Mouse (Mus musculus) adipocyte (in vitro differentiated cells): ENCODE data around the gene Cx3cl1.
A peak's percentile ranks its signal among the peaks of the same experiment; 100 is the strongest.

Source experiments
- DNase-seq: peaks from one replicate; pipeline ENCODE4 v3.0.0-alpha.2; 2016; ENCODE audit warnings: low spot score

Cx3cl1 gene

DNA sequence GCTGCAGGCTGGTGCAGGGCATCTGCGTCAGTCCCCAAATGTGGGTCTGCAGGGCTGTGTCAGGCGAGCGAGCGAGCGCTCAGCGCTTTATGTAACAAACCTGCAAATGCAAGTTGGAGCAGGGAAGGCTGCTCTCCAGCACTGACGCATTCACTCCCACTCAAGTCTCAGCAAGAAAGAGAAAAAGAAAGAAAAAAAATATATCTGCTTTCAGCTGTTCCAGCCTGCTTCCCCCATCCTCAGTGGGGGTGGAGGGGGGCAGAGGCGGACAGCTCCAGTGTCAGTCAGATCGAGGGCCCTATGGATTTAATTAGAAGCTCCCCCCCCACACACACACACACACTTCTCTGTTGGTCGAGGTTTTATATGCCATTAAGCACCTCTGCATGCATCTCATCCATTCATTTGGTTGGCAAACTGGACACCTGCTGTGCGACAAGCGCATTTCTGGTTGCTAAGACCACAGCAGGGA lies 1.9 kb downstream of the Cx3cl1 start:
- DNase-seq = no peak

DNA sequence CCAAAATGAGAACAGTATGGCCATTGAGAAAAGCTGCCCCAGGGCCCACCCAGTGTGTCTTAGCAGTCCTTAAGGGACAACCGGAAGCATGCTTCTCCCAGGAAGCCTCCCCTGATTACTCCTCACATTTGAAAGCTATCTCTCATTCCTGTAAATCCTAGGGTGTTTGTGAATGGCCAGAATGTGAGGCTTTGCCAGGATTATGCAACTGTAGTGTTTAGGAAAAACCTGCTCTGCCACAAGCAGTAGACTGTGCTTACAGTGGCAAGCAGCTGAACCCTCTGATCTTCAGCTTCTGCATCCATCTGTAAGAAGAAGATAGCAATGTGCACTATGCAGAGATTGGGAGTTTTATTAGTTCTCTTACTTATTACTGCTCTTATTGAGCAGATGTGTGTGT lies 2.8 kb downstream of the Cx3cl1 start:
- no peak for DNase-seq

DNA sequence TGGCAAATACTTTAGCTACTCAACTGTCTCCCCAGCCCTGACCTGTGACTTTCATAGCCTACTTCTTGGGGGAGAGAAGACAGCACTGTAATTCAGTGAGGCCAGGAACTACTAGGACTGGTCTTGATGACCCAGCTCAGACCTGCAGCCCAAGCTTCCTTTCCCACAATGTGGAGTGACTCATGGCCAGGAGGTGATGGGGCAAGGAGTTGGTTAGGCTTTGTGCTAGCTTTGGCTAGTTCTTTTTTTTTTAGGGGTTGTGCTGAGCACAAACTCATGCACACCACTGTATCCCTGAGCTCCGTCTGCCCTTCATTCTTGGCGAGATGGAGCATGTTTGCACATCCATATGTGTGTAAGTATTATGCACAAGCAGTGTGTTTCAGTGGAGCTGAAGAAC lies 4.5 kb downstream of the Cx3cl1 start:
- no peak for DNase-seq

DNA sequence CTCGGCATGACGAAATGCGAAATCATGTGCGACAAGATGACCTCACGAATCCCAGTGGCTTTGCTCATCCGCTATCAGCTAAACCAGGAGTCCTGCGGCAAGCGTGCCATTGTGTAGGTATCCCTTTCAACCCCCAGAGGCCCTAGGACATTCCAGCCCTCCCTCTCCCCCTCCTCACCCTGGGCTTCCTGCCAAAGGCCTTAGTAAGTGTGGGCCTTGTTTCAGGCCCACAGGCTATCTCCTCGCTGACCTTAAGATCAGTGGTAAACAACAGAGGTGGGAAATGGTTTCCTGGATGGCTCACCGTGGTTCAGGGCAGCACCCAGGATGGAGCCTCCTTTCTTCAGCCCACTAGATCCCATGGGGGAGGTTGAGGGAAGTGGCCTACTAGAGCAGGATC lies 6.2 kb downstream of the Cx3cl1 start:
- no peak for DNase-seq

DNA sequence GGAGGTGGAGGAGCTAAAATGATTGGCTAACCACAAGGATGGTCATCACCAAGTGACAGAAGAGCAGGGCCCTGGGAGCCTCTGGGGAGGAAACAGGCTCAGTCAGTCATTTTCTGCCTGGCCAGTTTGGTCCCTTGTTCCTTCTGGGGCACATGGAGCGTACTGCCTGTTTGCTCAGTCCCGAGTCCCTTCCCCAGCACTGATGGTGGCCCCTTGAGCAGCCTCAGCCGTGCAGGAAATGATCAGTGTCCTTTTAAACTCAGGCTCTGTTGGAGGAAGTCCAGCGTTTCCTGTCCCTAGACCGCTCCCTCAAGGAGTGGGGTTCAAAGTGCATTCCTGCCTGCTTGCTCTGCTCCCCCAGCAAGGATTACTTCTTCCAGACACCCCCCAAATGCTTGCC lies 6.7 kb downstream of the Cx3cl1 start:
- no peak for DNase-seq

DNA sequence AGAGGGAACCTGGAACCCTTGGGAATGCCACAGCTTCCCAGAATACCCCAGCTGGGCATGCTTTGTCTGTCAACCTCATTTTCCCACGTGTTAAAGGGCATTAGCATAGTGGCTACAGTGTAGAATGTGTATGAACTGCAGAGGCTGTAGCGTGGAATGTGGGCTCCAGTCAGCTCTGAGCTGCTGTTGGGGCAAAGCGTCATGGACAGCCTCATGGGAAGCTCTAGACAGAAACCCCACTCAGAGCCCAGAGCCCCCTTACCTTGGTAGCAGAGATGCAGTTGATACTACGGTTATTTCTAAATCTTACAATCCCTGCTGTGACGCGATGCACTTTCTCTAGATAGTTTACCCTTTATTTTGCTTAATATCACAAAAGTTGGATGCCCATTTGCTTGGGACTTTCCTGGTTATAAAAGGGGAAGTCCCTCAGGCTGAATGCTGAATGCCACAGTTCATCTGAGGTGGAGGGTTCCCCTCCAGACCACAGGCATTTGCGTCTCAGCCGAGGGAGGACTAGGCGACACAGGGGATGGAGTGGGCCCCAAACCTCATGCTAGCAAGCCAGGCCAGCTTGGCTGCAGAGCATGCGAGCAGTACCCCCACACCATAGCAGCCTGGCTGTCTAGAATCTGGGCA lies 7.2 kb downstream of the Cx3cl1 start:
- DNase-seq = no peak

DNA sequence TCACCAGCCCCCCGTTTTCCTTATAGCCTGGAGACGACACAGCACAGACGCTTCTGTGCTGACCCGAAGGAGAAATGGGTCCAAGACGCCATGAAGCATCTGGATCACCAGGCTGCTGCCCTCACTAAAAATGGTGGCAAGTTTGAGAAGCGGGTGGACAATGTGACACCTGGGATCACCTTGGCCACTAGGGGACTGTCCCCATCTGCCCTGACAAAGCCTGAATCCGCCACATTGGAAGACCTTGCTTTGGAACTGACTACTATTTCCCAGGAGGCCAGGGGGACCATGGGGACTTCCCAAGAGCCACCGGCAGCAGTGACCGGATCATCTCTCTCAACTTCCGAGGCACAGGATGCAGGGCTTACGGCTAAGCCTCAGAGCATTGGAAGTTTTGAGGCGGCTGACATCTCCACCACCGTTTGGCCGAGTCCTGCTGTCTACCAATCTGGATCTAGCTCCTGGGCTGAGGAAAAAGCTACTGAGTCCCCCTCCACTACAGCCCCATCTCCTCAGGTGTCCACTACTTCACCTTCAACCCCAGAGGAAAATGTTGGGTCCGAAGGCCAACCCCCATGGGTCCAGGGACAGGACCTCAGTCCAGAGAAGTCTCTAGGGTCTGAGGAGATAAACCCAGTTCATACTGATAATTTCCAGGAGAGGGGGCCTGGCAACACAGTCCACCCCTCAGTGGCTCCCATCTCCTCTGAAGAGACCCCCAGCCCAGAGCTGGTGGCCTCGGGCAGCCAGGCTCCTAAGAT lies 7.9 kb downstream of the Cx3cl1 start:
- no peak for DNase-seq

DNA sequence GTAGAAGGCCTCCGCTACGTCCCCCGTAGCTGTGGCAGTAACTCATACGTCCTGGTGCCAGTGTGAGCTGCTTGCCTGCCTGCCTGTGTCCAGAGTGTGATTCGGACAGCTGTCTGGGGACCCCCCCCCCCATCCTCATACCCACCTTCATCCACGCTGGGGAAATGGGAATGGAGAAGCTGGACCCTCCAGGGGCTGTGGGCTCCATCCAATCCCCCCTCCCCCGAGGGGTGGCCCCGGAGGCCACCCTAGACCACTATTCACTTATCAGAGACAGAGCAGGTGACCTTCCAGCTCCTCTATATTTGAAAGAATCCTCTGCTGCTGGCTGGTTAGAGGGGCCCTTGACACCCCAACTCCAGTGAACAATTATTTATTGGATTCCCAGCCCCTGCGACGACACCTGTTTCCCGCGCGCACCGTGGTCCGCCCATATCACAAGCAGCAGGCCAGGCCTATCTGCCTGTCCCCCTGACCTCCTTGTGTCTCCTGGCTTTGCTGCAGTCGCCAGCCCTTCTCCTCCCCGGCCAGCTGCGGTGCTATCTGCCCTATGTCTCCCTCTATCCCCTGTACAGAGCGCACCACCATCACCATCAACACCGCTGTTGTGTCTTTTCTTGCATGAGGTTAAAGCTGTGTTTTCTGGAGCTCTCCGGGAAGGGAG lies 8.8 kb downstream of the Cx3cl1 start:
- DNase-seq = no peak

DNA sequence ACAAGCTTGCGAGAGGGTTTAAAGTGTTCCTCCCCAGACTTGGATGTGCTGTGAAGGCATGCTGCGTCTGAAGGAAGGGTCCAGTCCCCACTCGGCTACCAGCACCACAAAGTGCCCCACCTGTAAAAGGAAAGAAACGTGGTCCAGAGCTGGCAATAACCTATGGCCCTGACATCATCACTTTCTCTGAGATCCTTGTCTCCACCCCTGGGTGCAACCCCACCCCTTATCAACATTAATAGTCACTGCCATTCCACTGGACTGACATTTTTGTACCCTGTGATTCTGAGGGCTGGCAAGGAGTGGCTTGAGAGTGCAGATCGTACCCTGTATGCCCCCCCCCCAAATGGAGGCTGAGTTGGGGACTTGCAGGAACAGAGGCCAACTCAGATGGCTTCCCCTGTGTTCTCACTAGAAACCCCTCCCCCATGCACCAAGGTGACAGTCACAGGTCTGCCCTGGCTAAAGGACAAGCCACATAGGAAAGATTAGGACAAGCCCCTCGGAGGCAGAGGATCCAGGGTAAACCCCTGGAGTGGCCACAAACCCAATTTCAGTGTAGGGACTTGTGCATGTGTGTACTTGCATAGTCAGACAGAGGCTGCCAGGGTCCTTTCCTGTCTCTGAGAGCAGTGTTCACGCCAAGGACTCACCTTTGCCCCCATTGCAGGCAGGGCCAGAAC lies 9.5 kb downstream of the Cx3cl1 start:
- no peak for DNase-seq

DNA sequence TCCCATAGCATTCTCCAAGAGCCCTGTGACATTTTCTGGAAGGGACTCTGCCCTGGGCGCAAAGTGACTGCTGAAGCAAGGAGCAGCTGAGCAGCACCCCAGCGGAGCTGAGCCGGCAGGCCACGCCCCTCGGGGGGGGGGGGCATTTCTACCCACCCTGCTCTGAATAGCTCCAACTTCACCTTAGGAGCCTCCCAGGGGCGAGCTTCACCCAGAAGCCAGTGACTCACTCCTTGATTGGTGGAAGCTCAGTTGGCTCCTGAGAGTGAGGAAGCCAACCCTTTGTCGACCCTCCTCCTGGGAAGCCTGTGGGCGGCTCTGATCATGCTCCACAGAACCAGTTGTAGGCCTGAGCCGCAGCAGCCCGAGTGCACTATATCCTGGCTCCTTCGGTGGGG lies 10.0 kb downstream of the Cx3cl1 start:
- peak; percentile 39 for DNase-seq

DNA sequence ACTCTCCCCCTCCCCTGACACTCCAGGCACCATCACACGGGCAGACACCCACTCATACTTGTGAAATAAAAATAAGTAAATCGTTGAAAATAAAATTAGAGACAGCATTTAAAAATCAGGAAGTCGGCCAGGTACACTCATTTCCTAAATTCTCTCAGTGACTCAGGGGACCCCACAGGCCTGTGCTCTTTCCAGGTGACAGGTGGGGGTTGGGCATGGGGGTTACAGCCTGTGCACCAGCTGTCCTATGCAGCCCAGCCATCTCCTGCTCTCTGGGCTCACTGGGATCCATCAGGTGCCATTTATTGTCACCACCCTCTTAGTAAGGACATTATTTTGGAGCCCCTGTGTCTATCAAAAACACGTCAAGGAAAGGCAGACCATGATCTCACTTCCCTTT lies 12.1 kb downstream of the Cx3cl1 start:
- no peak for DNase-seq

DNA sequence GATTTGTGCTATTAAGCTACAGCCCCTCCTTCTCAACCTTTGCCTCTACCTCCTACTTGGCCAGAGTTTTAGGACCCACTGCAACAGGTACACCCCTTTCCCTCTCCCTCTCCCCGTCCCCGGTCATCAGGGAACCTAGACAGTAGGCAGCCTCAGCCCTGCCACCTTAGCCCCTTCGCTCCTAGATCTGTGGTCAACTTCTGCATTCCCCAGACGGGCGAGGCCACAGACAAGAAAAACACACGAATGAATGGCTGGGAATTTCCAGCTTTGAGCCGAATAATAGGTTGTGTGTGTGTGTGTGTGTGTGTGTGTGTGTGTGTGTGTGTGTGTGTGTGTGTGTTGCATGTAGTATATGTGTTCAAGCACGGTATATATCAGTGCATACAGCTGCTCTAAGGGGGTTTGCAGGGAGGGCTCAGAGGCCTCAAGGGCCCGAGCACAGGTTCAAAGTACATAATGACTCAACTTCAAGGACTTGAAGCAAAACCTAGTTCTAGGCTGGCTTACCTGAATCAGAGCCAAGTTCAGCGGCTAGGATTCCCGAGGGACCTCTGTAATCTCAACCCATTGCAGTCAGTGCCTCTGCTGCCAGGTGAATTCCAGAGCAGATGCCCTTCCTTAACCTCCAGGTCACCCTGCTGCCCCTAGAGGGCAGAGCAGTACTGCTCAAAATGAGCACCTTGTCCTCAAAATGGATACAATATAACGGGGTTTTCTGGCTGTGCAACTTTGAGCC lies 13.6 kb downstream of the Cx3cl1 start:
- DNase-seq = peak; percentile 54

DNA sequence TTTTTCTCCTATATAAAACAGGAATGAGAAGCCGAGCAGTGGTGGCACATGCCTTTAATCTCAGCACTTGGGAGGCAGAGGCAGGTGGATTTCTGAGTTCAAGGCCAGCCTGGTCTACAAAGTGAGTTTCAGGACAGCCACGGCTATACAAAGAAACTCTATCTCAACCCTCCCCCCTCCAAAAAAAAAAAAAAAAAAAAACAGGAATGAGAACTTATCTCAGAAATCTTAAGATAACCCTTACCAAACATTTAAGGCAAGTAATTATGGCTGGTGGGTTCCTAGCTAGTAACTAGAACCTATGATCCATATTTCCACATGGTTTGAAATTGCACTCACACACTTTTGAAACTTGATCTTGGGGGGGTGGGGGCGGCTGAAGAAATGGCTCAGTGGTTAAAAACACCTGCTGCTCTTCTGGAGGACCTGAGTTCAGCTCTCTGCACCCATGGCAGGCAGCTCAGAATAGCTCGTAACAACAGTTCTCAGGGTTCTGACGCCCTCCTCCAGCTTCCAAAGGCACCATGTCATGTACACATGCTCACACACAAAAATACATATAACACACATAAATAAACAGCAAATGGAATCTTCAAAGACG lies 14.3 kb downstream of the Cx3cl1 start:
- DNase-seq = no peak

DNA sequence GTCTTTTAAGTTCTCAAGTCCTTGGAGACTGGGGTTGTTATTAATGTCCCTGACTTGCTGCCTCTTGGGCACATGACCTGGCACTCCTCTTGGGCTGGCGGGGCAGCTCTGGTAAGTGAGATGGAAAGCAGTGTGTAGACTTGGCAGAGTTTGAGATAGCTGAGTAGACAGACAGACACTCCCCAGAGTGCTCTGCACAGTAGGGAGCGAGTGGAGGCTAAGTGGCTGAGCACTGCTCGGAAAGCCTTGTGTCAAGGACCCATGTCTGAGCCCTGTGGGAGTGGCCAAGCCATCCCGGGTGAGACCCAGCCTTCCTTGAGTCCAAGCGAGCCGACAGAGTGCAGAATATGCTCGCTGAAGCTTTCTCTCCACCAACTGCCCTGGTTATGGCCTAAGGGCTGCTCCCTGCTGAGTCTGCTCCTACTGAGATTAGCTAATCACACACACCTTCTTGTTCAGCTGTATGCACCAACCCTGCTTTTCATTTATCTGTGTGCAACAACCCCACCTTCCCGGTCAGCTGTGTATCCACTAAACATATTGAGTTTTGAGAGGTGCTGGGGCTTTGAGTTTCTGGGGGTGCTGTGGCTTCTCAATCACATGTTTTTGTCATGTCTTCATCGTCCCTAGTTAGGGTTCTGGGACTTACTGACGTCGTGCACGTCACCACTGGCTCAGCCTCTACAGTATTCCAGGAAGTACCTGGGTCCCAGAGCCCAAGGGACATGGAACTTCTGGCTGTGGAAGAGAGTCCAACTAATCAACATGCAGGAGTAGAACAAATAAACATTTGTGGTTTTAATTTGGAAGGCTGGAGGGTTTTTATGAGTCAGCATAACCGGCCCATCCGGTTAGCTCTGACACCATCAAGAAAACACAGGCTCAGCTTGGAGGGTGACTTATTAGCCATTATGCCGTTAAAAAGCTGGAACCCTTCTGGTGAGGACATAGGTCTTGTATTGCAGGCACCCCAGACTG lies 16.0 kb downstream of the Cx3cl1 start:
- DNase-seq = peak; percentile 90

DNA sequence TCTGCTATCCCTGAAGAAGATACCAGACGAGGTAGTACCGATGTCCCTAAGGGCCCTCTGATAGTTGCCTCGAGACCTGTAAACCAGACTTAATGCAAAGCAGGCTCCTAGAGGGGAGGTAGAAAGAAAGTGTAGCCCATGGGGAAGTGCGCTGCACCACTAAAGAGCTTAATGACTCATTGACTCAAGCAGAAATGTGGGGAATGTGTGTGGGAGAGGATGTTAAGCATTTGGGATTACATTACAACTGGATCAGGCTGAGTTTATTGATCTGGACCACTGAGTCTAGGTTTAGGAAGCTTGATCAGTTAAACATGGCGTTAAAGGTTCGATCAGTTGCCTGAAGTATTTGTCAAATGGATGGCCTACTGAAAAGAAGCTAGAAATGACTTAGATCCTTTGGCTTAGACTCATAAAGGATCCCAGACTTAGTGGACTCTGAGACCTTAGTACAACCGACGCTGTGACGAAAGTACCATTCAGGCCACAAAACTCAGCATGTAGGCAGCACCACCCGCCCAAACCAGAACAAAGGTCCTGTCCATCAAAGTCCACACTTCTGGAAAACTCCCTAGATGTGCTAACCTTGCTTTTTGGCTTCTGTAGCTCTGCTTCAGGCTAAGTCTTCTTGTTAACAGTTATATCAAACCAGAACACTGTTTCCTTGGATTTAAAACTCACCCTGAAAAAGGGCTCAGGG lies 17.6 kb downstream of the Cx3cl1 start:
- peak; percentile 39 for DNase-seq

DNA sequence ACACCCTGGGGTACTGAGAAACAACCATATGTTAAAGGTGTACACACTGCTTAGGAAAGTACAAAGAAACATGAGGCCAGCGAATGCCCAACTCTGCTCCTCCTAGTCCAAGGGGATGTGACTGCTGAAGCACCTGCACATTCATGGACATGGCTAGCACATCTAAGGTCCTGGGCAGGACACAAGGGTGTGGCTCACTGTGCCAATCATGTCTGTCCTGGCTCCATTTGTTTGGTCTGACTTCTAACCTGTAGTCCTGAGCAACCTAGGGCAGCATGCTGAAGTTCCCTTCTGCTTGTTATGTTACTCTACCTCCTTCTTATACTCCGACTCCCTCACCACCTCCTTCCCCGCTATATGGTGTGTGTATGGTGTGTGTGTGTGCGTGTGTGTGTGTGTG lies 22.6 kb downstream of the Cx3cl1 start:
- DNase-seq = no peak

DNA sequence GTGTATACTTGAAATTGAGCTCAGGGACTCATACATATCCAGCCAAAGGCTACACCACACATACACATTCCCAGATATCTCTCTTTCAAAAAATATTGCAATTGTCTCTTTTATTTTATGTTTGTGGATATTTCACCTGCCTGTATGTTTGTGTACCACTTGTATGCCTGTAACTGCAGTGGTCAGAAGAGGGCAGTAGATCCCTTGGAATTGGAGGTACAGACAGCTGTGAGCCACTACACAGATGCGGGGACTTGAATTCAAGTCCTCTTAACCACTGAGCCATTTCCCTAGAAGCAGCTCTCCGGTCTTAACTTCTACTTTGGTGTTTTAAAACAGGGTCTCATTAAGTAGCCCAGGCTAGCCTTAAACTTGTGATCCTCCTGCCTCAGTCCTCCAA lies 23.0 kb downstream of the Cx3cl1 start:
- no peak for DNase-seq

DNA sequence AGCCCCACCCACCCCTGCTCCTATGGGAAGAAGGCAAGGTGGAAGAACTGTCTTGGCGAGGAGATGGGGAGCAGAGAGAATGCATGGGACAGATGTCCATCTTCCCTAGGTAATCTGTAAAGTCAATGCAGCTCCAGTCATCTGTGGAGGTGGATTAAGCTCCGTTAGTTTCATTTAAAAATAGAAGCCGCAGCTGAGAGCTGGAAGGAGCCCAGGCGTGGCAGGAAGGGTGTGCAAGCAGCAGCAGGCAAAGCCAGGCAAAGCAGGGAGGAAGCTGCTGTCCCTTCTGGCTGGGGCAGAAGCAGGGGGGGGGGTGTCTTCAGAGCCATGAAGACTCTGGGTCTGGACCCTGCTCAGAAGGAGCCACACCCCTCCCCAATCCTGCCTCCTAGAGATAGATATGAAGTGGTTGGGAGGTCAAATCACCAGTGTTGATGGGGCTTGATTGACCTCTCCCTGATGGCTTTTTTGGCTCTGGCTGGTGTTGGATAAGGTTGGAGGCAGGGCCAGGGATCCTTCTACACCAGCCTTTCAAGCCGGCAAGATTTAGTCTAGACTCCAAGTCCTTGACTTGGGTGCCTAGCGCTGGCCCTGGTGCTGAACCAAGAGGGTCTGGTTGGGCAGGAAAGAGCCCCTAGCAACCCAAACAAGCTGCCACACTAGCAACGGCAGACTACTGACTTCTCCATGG lies 28.6 kb downstream of the Cx3cl1 start:
- no peak for DNase-seq
